Mouse (Mus musculus) c-Kit-positive CD71-positive TER-119-negative erythroid progenitor cells, embryonic 14.5 days (primary cell): Measurements from ENCODE around the gene E130308A19Rik.
A peak's percentile ranks its signal among the peaks of the same experiment; 100 is the strongest.

Experiments used
- DNase-seq: peaks from one replicate; pipeline ENCODE4 v3.0.0-alpha.2; 2013; ENCODE audit warnings: low read depth

E130308A19Rik gene

DNA sequence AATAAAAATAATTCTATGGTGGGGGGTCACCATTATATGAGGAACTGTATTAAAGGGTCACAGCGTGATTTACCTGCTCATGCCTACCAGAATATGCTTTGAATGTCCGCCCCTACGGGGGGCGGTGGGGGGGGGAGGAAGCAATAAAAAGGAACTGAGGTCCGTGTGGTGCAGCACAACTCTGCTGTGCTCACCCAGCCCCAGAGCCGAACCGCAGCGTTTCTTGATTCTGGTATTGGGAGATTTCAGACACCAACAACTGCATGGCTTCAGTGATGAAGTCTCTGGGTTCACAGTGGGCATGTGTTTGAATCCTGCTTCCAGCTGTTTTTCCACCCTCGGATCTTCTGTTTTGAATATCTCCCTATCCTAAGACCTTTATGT lies 101.9 kb downstream of the E130308A19Rik start:
- no peak for DNase-seq

DNA sequence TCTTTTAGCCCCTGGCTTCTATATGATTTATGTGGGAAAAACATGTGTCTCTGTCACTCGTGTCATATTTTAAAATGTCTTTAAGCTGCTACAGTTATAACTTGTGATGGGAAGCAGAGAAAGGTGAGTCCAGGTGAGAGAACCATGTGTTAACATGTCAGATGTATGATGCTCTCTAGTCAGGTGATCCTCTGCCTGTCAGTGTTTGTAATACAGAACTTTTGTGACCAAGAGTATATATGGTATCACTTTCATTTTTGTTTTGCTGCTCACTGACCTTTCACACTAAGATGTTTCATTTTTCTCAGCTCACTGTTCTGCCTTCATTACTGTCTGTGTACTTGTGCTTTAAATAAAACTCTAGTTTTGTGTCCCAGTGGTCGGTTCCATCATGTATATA lies 102.8 kb downstream of the E130308A19Rik start:
- no peak for DNase-seq

DNA sequence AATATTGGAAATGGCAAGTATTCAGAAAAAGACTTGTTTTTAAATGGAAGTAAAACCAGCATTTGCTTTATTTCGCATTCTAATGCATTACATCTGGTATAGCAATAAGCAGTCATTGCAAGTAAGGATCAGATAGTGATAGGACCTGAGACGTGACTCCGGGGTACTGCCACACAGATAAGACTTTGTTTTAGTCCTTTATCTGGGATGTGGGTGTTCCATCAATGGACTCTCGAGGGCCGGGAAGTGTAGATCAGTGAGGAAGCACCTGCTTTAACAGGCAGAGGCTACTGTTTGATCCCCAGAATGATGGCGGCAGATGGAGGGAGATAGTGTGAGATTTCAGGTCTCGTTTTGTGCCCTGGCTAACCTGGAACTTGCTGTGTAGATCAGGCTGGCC lies 105.5 kb downstream of the E130308A19Rik start:
- DNase-seq = no peak

GRCm38 (mm10) chr4:59739321-59739720 lies 113.3 kb downstream of the E130308A19Rik start:
- DNase-seq = no peak

GRCm38 (mm10) chr4:59739882-59740281 lies 113.9 kb downstream of the E130308A19Rik start:
- no peak for DNase-seq

DNA sequence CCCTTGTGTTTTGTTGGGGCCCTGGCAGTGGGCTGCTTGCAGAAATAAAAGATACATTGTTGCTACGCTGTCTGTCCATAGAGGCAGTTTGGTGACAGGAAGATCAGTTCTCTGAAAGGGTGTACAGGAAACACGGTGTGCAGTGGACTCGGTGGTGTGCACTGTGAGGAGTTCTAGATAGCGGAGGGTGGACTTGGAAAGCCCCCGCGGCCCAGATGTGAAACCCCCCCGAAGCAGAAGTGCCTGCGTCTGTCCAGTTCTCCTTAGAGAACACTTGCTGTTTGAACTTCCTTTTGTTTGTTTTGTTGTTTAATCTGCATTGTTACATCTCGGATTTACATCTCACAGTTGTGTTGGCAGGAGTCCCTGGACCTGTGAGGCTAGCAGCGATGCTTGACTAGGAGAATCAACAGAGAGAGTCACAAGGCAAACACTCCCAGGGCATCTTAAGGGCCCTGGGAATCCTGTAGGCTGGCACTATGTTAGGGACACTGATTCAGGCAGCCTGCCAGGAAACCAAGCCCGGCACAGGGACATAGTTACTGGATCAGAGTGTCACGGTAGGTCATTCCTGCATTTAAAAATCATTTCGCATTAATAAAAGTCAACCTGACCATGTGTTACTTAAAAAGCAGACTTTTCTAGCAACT lies 127.6 kb downstream of the E130308A19Rik start:
- DNase-seq = no peak

GRCm38 (mm10) chr4:59756332-59757082 lies 130.5 kb downstream of the E130308A19Rik start:
- DNase-seq = no peak

DNA sequence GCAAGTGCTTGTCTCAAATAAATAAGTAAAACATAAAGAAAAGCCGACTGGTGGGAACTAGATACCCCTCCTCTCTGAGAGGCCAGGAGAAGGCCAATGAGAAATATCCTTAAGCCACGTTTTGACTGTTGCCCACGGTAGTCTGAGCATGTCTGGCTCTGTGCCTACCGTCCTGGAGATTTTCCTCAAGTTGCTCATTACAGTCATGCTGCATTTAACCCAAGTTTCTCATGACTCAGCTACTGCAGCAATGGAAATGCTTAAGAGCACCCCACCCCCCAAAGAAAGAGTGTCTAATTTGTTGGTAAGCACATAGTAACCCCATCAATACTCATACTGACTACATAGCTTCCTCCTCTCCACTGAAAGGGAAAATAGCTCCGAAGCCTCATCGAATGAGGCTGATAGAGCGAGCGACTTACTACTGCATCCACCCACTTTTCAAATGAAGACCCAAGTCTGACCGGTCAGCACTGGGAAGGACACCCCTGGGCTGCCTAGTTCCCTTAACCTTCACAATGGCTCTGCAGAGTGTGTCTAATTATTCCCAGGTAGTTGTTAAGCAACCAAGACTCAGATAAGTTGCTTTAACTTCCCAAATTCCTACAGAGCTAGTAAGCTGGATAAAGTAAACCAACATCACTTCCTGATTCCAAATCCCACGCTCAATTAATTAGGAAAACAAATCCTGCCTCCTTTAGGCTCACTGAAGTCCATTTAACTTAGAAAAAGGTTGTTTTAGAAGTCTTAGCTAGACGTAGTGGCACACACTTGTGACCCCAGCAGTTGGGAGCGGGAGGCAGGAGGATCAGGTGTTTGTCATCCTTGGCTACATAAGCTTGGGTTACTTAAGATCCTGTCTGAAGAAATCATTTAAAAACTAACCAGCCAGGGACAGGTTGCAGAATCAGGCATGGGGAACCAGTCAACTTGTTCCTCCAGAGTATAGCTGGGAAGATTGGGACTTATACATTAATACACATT lies 131.7 kb downstream of the E130308A19Rik start:
- DNase-seq = no peak

- no peak for DNase-seq
Observed at GRCm38 (mm10) chr4:59760016-59760415, 134.0 kb downstream of the E130308A19Rik start.

DNA sequence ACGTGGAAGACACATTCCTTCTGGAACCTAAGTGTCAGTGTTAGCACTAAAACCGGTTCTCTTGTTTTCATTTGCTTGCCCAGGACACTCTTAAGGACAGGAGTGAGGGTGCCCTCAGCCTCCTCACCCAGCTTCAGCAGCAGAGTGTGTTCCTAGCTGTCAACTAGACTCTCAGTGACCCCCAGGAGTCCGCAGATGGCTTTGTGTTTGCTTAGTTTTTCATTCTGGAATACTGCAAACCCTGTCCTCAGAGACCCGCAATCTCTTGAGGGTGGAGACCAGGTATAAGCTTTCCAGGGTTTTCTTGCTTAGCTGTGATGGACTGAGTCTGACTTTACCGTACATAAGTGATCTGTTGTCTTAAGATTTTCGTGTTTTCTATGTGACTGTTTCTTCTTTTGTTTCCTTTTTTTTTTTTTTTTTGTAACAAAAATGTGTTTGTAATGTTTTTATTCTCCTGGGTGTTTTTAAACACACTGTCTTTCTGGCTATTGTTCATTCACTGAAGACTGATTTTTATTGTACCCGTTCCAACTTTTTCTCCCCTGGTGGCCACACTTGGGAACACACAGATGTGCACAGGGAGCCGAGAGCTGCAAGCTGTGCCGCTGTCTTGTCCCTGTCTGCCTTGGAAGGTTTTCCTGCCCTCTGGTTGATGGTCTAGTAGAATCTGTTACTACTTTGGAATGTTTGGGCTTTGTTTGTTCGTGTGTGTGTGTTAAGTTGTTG lies 134.8 kb downstream of the E130308A19Rik start:
- no peak for DNase-seq

DNA sequence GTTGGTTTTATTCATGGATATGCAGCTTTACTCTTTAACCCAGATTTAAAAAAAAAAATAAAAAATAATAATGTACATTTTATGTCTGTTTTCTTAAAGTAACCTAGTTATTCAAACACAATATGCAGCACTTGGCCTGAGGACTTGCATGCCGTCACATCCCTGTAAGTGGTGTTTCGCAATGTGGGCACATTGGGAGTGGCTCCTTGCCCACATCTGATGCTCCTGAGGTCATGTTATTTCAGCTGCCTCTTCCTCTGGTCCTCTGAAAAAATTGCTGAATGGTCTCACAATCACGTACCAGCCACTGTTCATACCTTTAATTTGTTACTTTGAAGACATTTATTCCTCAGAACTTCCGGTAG lies 135.3 kb downstream of the E130308A19Rik start:
- DNase-seq = no peak

DNA sequence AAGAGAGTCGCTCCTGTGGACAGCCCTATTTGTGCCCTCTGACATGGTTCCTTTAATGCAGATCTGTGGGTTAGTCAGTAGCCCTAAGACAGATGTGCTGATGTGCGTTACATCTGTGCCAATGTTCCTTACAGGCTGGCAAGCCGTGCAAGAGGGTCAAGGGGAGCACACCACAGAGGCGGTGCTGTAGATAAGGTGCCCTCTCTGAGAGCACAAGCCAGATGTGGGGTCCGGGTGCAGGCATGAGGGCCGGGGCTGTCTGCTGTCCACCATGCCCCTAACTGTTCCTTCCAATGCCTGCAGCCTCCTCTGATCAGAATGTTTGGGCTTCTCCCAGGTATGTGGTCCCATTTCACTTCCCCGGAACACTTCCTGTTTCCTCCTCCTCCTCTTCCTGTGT lies 138.9 kb downstream of the E130308A19Rik start:
- DNase-seq = no peak

- no peak for DNase-seq
Observed at GRCm38 (mm10) chr4:59765385-59766005, 139.5 kb downstream of the E130308A19Rik start.

- no peak for DNase-seq
Observed at GRCm38 (mm10) chr4:59767717-59768116, 141.7 kb downstream of the E130308A19Rik start.

GRCm38 (mm10) chr4:59772171-59772879 lies 146.3 kb downstream of the E130308A19Rik start:
- DNase-seq = no peak

DNA sequence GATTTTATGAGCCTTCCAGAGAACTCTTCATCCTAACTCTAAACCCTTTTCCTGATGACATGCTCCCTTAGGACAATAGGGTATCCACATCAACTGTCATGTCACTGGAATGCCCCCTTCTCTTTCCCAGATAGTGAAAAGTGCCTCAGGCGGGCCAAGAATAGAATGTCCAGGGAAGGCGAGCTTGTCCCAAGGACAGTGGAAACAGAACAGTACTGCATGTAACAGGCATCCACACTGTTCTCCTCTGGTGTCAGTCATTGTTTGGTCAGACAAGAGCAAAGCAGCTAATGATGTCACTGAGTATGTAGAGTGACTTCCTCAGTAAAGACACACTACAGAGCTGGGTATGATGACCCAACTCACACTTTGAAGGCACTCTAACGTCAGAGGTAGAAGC lies 151.8 kb downstream of the E130308A19Rik start:
- no peak for DNase-seq

DNA sequence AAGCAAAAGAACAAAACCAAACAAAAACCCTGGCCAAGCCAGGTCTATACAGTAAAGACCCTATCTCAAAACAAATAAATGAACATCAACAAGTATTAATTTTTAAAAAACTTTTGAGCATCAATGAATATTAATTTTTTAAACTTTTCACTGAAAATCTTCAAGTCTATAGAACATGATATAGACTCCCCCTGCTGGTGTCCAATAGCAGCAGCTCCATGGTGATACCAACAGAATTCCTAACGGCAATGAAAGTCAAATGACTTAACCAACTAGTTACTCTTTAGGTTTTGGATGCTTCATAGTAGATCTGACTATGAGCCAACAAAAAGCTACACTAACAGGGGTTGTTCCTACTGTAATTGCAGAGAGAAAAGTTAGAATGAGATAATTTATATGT lies 154.6 kb downstream of the E130308A19Rik start:
- no peak for DNase-seq

DNA sequence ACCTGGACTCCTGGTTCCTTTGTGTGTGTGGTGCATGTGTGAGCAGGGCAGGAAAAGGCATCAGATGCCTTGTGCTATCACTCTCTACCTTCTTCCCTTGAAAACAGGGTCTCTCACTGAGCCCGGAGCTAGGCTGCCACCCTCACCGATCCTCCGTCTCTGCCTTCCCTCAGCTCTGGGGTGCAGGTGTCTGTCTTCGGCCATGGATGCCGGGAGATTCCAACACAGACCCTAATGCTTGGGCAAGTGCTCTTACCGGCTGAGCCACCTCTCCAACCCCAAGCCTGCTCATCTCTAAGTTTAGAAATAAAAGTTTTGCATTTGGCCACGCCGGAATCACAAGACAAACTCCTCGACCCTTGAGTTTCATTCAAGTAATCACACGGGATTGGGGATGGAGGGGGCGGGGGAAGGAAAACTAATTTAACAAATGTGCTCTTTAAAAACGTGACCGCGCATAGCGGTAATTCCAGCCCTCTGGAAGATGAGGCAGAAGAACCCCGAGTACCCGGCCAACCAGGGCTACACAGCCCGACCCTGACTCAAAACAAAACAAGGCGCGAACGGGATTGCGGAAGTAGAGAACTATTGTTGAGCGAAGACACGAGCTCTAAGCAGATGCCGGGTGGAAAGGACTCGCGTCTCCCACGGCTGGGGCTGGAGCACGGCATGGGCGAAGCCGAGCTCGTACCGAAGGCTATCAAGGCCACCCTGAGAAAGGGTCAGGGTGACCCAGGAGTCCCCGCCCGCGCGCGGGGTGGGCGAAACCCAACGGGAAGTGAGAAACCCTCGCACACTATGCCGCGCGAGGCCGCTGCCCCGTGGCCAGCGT lies 157.1 kb downstream of the E130308A19Rik start:
- DNase-seq = no peak

DNA sequence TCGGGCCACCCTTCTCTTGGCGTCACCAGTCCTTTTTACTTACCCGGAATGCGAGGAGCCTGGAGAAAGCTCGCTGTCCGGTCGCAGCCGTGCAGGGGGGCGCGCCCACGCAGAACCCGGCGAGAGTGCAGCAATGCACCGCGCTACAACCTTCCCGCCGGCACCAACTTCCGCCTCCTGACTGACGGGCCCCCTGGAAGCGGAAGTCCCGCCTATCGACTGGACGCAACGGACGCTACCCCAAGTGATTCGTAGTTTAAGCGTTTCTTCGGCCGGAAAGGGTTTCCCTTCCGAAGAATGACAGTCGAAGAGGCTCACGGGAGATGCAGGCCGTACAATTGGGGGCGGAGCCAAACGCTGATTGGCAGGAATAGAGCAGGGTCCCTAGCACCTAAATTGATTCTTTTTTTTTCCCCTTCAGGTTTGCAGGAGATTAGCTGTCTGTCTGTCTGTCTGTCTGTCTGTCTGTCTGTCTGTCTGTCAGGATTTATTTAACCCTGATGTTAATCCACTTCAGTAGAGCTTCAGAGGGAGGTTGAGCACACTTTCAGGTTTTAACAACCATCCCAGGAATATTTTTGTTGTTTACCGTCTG lies 157.8 kb downstream of the E130308A19Rik start:
- DNase-seq = peak; percentile 99
